Mouse (Mus musculus): ENCODE data around the gene Cbarp.

DNA sequence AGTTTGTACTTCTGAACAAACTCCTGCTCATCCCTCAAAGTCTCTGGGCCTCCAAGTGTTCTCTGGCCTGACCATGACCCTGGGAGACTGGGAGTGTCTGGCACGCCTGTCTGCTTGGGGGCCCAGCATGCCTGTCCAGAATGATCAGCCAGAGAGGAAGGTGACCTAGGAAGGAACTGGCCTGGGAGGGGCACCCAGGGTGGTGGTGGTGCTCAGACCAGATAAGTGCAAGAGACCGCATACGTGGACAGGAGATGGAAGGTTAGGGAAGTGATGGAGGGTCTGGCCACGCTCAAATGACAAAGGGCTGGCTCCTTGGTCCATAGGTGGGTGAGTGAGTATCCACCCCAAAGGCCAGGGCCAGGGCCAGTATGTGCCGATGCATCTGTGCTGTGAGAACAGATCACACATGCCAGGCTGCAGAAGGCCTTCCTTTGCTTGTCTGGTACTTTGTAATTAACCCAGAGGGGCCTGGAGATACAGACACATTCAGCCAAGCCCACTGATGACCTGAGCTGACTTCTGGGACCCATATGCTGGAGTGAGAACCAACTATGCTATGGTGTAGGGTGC is 6.6 kb upstream of the Cbarp start:
- TF ChIP-seq CTCF (IDR thresholded peaks at IDR 0.05; ENCODE audit: low read depth) (no peak), EP300 (IDR thresholded peaks at IDR 0.05; ENCODE audit: low read depth) (no peak)
